Mouse (Mus musculus): ENCODE results near the gene Dock4. TPM values are rescaled to one million over a fixed set of nuclear protein-coding genes. Genes with fewer than 3 reads are reported as not detected.

Gene Dock4
- polyA plus RNA-seq, 1 experiment, result 0.56 TPM

DNA sequence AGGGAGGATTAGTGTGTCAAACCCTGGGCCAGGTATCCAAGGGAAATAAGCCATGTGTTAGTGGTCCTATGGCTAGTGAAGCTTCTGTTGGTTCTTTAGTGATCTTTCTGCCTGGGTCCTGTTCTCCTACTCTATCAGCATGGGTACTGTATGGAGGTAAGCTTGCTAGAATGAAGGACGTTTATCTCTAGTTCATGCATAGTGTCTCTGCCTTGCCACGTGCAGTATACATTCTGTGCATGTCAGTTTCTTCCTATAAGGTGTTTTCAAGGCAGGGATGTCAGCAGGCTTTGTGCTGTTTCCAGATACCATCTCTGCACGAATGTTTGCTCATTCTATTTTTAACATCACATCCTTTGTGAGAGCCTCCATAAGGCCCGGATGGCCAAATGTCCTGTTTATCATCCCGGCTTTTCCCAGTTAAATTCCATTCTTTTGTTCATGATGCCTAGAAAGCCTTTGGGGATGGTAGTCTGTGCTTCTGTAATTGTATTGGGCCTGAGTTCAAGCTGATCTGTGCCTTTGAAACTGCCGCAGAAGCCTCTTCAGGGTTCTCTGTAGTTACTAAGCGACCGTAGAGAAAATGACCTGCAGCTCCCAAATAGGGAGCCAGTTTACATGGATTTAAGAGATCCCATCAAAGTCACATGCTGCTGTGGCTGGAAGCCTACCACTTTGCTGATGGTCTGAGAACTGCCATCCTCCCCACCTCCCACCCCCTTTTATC lies 66.1 kb downstream of the Dock4 start:
- TF ChIP-seq POLR2A (IDR thresholded peaks at IDR 0.05; ENCODE audit: control insufficient read depth, low read depth, low read length) (no peak), CTCF (IDR thresholded peaks at IDR 0.05; ENCODE audit: control insufficient read depth, insufficient read depth, insufficient replicate concordance, low read depth, low read length) (no peak)
- no peaks in the 10 kb centered on the region for H3K4me1 ChIP-seq (ENCODE audit: control insufficient read depth, insufficient read depth, low read length)
- H3K27me3 ChIP-seq (ENCODE audit: control insufficient read depth, insufficient read depth, low read length), result no peaks in the 10 kb centered on the region
- no peak overlapping the region for H3K4me3 ChIP-seq (ENCODE audit: control insufficient read depth, low read depth, low read length)
- H3K36me3 ChIP-seq (ENCODE audit: control insufficient read depth, insufficient read depth, low read length), result no peaks in the 10 kb centered on the region
- no peak overlapping the region for H3K27ac ChIP-seq (ENCODE audit: control insufficient read depth, insufficient read depth, low read depth, low read length)

DNA sequence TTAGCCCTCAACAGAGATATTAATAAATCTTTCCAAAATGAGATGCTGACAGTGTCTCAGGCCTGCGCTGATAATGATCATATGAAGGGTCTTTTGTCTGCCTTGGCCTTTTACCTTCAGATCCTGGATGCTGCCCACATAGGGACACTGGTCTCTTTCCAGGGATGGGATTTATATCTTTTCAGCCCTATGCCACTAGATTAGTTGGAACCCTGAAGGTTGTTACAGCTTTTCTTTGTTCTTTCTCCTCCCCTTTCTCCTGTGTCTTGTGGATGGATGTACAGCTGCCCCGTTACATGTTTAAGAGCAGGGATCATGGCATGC lies 66.6 kb downstream of the Dock4 start:
- Histone ChIP-seq H3K27ac (ENCODE audit: control insufficient read depth, insufficient read depth, low read depth, low read length) (no peak overlapping the region), H3K27me3 (ENCODE audit: control insufficient read depth, insufficient read depth, low read length) (no peaks in the 10 kb centered on the region), H3K4me1 (ENCODE audit: control insufficient read depth, insufficient read depth, low read length) (no peaks in the 10 kb centered on the region), H3K4me3 (ENCODE audit: control insufficient read depth, low read depth, low read length) (no peak overlapping the region), H3K36me3 (ENCODE audit: control insufficient read depth, insufficient read depth, low read length) (no peaks in the 10 kb centered on the region)
- no peak for TF ChIP-seq CTCF (IDR thresholded peaks at IDR 0.05; ENCODE audit: control insufficient read depth, insufficient read depth, insufficient replicate concordance, low read depth, low read length)
- no peak for TF ChIP-seq POLR2A (IDR thresholded peaks at IDR 0.05; ENCODE audit: control insufficient read depth, low read depth, low read length)

DNA sequence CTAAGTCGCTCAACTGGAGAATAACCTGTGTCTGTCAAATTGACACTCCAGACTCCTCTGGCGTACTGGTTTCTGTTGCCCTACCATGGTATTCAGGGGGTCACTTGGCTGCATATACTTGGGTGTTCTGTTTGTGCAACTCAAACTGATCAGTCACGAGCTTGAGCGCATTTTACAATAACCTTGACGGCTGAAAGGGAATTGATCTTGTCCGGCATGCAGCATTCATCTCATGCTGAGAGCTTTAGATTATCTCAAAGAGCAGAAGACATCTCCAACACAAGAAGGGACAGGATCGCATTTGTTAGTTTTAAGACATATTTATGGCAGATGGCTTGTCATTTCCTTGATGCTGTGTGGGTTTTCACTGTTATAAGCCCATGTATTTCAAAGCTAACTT lies 67.2 kb downstream of the Dock4 start:
- Histone ChIP-seq H3K27me3 (ENCODE audit: control insufficient read depth, insufficient read depth, low read length) (no peaks in the 10 kb centered on the region), H3K27ac (ENCODE audit: control insufficient read depth, insufficient read depth, low read depth, low read length) (no peak overlapping the region), H3K4me3 (ENCODE audit: control insufficient read depth, low read depth, low read length) (no peak overlapping the region), H3K36me3 (ENCODE audit: control insufficient read depth, insufficient read depth, low read length) (no peaks in the 10 kb centered on the region), H3K4me1 (ENCODE audit: control insufficient read depth, insufficient read depth, low read length) (no peaks in the 10 kb centered on the region)
- TF ChIP-seq CTCF (IDR thresholded peaks at IDR 0.05; ENCODE audit: control insufficient read depth, insufficient read depth, insufficient replicate concordance, low read depth, low read length) (no peak), POLR2A (IDR thresholded peaks at IDR 0.05; ENCODE audit: control insufficient read depth, low read depth, low read length) (no peak)

DNA sequence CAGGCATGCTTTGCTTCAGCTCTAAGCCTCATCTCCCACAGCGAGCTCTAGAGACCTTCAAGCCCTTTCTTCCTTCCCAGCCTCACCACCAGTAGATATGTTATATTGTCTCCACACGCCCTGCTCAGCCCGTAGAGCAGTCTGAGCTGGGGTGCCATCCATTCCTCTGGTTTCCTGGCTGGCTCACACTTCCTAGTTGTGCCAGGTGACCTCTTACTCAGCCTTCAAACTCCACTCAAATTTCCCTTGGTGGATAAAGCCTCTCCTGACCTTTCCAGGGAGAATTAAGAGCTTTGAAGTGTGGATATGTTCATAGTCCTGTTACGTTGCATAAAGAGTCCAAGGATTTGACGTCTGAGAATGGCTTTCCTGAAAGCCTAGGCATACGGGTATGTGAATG lies 68.3 kb downstream of the Dock4 start:
- H3K27me3 ChIP-seq (ENCODE audit: control insufficient read depth, insufficient read depth, low read length), result no peaks in the 10 kb centered on the region
- TF ChIP-seq POLR2A (IDR thresholded peaks at IDR 0.05; ENCODE audit: control insufficient read depth, low read depth, low read length), result no peak
- TF ChIP-seq CTCF (IDR thresholded peaks at IDR 0.05; ENCODE audit: control insufficient read depth, insufficient read depth, insufficient replicate concordance, low read depth, low read length), result no peak

DNA sequence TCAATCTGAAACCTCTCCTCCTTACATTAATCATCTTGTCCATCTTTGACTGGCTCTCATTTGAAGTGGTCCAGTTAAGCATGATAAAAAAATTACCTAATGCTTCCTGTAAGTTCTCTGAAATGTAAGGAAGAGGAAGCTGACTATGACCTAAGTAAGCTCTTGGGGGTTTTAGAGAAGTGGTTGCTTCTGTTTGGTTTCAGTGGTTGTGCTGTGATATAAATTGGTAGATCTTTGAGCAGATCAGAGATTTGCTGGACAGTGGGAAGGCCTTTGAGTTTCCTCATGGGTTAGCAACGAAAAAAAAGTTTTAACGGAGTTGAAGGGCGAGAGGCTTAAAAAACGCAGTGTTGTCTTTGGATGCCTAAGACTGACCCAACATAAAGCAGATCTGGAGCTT lies 76.7 kb downstream of the Dock4 start:
- H3K27ac ChIP-seq (ENCODE audit: control insufficient read depth, insufficient read depth, low read depth, low read length), result no peak overlapping the region
- H3K4me1 ChIP-seq (ENCODE audit: control insufficient read depth, insufficient read depth, low read length), result no peaks in the 10 kb centered on the region
- no peak overlapping the region for H3K4me3 ChIP-seq (ENCODE audit: control insufficient read depth, low read depth, low read length)
- H3K27me3 ChIP-seq (ENCODE audit: control insufficient read depth, insufficient read depth, low read length), result no peaks in the 10 kb centered on the region
- no peaks in the 10 kb centered on the region for H3K36me3 ChIP-seq (ENCODE audit: control insufficient read depth, insufficient read depth, low read length)
- TF ChIP-seq POLR2A (IDR thresholded peaks at IDR 0.05; ENCODE audit: control insufficient read depth, low read depth, low read length) (no peak), CTCF (IDR thresholded peaks at IDR 0.05; ENCODE audit: control insufficient read depth, insufficient read depth, insufficient replicate concordance, low read depth, low read length) (no peak)

More for the DNA sequence above, 68.3 kb downstream of the Dock4 start:
- Histone ChIP-seq H3K4me3 (ENCODE audit: control insufficient read depth, low read depth, low read length) (no peak overlapping the region), H3K4me1 (ENCODE audit: control insufficient read depth, insufficient read depth, low read length) (no peaks in the 10 kb centered on the region), H3K36me3 (ENCODE audit: control insufficient read depth, insufficient read depth, low read length) (no peaks in the 10 kb centered on the region), H3K27ac (ENCODE audit: control insufficient read depth, insufficient read depth, low read depth, low read length) (no peak overlapping the region)

DNA sequence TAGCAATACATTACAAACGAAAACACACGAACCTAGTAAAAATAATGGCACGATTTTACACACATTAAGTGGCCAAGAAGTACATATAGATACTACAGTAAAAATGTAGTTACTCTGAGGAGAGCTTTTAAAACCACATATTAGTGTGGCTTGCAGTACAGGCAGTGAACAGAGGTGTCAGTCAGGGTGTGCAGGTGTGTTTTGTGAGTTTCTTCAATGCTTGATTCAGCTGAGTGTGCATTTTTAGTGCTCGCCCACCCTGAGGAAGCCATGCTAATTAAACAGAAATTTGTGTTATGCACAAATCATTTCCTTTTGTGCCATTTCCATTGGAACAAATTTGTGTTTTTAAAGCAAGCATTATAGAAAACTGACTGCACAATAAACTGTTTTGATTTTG lies 77.3 kb downstream of the Dock4 start:
- Histone ChIP-seq H3K4me1 (ENCODE audit: control insufficient read depth, insufficient read depth, low read length) (no peaks in the 10 kb centered on the region), H3K36me3 (ENCODE audit: control insufficient read depth, insufficient read depth, low read length) (no peaks in the 10 kb centered on the region), H3K27me3 (ENCODE audit: control insufficient read depth, insufficient read depth, low read length) (no peaks in the 10 kb centered on the region)

DNA sequence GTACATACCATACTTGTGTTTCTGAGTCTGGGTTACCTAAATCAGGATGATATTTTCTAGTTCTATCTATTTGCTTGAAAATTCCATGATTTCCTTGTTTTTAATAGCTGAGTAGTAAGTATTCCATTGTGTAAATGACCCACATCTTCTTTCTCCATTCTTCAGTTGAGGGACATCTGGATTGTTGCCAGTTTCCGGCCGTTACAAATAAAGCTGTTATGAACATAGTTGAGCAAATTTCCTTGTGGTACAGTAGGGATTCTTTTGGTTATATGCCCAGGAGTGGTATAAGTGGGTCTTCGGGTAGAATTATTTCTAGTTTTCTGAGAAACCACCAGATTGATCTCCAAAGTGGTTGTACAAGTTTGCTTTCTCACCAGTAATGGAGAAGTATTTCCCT lies 79.3 kb downstream of the Dock4 start:
- Histone ChIP-seq H3K4me3 (ENCODE audit: control insufficient read depth, low read depth, low read length) (no peak overlapping the region), H3K36me3 (ENCODE audit: control insufficient read depth, insufficient read depth, low read length) (no peaks in the 10 kb centered on the region), H3K27ac (ENCODE audit: control insufficient read depth, insufficient read depth, low read depth, low read length) (no peak overlapping the region), H3K27me3 (ENCODE audit: control insufficient read depth, insufficient read depth, low read length) (no peaks in the 10 kb centered on the region), H3K4me1 (ENCODE audit: control insufficient read depth, insufficient read depth, low read length) (no peaks in the 10 kb centered on the region)
- TF ChIP-seq CTCF (IDR thresholded peaks at IDR 0.05; ENCODE audit: control insufficient read depth, insufficient read depth, insufficient replicate concordance, low read depth, low read length), result no peak
- no peak for TF ChIP-seq POLR2A (IDR thresholded peaks at IDR 0.05; ENCODE audit: control insufficient read depth, low read depth, low read length)

More for the DNA sequence above, 77.3 kb downstream of the Dock4 start:
- no peak for TF ChIP-seq CTCF (IDR thresholded peaks at IDR 0.05; ENCODE audit: control insufficient read depth, insufficient read depth, insufficient replicate concordance, low read depth, low read length)
- no peak for TF ChIP-seq POLR2A (IDR thresholded peaks at IDR 0.05; ENCODE audit: control insufficient read depth, low read depth, low read length)
- Histone ChIP-seq H3K27ac (ENCODE audit: control insufficient read depth, insufficient read depth, low read depth, low read length) (no peak overlapping the region), H3K4me3 (ENCODE audit: control insufficient read depth, low read depth, low read length) (no peak overlapping the region)
